ENCODE assay signal across 39 mouse cellular contexts in genomic region chr1:151232346-151232745, GRCm38 (mm10). TPM values are rescaled to one million over a fixed set of nuclear protein-coding genes. Genes with fewer than 3 reads are reported as not detected.
"Had no signal": no experiment of that assay in that cellular context is flagged by ENCODE, and none has a peak within 500 bp of the region (broad histone marks: within the 10 kb centered on the region; RNA-seq: fewer than 3 reads in every experiment).

No protein-coding gene starts in this region.

- H3K27ac ChIP-seq: limb, embryonic 10.5 days; limb, embryonic 12.5 days; limb, embryonic 13.5 days; limb, embryonic 15.5 days; liver, embryonic 12.5 days; liver, embryonic 13.5 days; liver, embryonic 14.5 days; liver, embryonic 15.5 days; lung, embryonic 15.5 days; macrophage; midbrain, embryonic 10.5 days; midbrain, embryonic 12.5 days; midbrain, embryonic 13.5 days; midbrain, embryonic 15.5 days; neural tube, embryonic 12.5 days; neural tube, embryonic 13.5 days had no signal

- H3K36me3 ChIP-seq: limb, embryonic 10.5 days; limb, embryonic 12.5 days; limb, embryonic 13.5 days; limb, embryonic 15.5 days; liver, embryonic 12.5 days; liver, embryonic 13.5 days; liver, embryonic 15.5 days; lung, embryonic 15.5 days; midbrain, embryonic 10.5 days; midbrain, embryonic 12.5 days; midbrain, embryonic 13.5 days; midbrain, embryonic 15.5 days; neural tube, embryonic 12.5 days; neural tube, embryonic 13.5 days had no signal

- H3K9me3 ChIP-seq: limb, embryonic 10.5 days; limb, embryonic 12.5 days; limb, embryonic 13.5 days; limb, embryonic 15.5 days; liver, embryonic 12.5 days; liver, embryonic 13.5 days; liver, embryonic 15.5 days; lung, embryonic 15.5 days; megakaryocyte, embryonic 14.5 days; midbrain, embryonic 10.5 days; midbrain, embryonic 12.5 days; midbrain, embryonic 13.5 days; midbrain, embryonic 15.5 days; neural tube, embryonic 12.5 days; neural tube, embryonic 13.5 days had no signal

- H3K4me1 ChIP-seq: limb, embryonic 10.5 days; liver, embryonic 12.5 days; liver, embryonic 13.5 days; liver, embryonic 15.5 days; midbrain, embryonic 15.5 days had no signal

- H3K9ac ChIP-seq: limb, embryonic 12.5 days; limb, embryonic 13.5 days; limb, embryonic 15.5 days; liver, embryonic 12.5 days; liver, embryonic 13.5 days; liver, embryonic 14.5 days; liver, embryonic 15.5 days; liver, postnatal 0 days; lung, embryonic 14.5 days; lung, embryonic 15.5 days; midbrain, embryonic 12.5 days; midbrain, embryonic 13.5 days; midbrain, embryonic 15.5 days; neural tube, embryonic 12.5 days; neural tube, embryonic 13.5 days had no signal

- H3K27me3 ChIP-seq: limb, embryonic 12.5 days; limb, embryonic 13.5 days; limb, embryonic 15.5 days; liver, embryonic 13.5 days; liver, embryonic 15.5 days; lung, embryonic 15.5 days; megakaryocyte, embryonic 14.5 days; midbrain, embryonic 12.5 days; midbrain, embryonic 13.5 days; midbrain, embryonic 15.5 days; neural tube, embryonic 12.5 days; neural tube, embryonic 13.5 days had no signal

- H3K4me2 ChIP-seq: limb, embryonic 12.5 days; limb, embryonic 13.5 days; limb, embryonic 15.5 days; liver, embryonic 11.5 days; liver, embryonic 12.5 days; liver, embryonic 13.5 days; liver, embryonic 15.5 days; lung, embryonic 14.5 days; lung, embryonic 15.5 days; midbrain, embryonic 11.5 days; midbrain, embryonic 12.5 days; midbrain, embryonic 13.5 days; midbrain, embryonic 15.5 days; neural tube, embryonic 12.5 days; neural tube, embryonic 13.5 days had no signal

- H3K4me3 ChIP-seq: limb, embryonic 10.5 days; limb, embryonic 12.5 days; limb, embryonic 13.5 days; limb, embryonic 15.5 days; liver, embryonic 12.5 days; liver, embryonic 13.5 days; liver, embryonic 15.5 days; lung, embryonic 15.5 days; megakaryocyte, embryonic 14.5 days; midbrain, embryonic 10.5 days; midbrain, embryonic 12.5 days; midbrain, embryonic 13.5 days; midbrain, embryonic 15.5 days; myocyte; neural tube, embryonic 12.5 days; neural tube, embryonic 13.5 days had no signal

- DNase-seq: left cerebral cortex, postnatal 4 days; liver; liver, embryonic 13.5 days; liver, postnatal 0 days; lung, adult 18-20 months; lung, adult 2 months; lung, embryonic 14.5 days; lung, postnatal 10 days; lung, postnatal 14 days; lung, postnatal 36 days; lung, postnatal 4 days; midbrain, embryonic 14.5 days had no signal

- ATAC-seq: liver, embryonic 12.5 days; liver, postnatal 0 days; lung, postnatal 0 days; midbrain, embryonic 13.5 days; midbrain, embryonic 15.5 days; midbrain, embryonic 16.5 days had no signal

RNA-seq across cellular contexts. Expression of gene Gm47996, which starts 22.4 kb away (rescaled TPM):
- polyA plus RNA-seq: limb, embryonic 12.5 days; limb, embryonic 13.5 days; liver, adult 2 months; lung, adult 2 months; lung, embryonic 14.5 days; lung, embryonic 15.5 days; lung, embryonic 16.5 days; lung, postnatal 0 days; macrophage; midbrain, embryonic 11.5 days; midbrain, embryonic 13.5 days; midbrain, embryonic 14.5 days; midbrain, embryonic 15.5 days; midbrain, embryonic 16.5 days; midbrain, postnatal 0 days; neural tube, embryonic 11.5 days; neural tube, embryonic 12.5 days; neural tube, embryonic 13.5 days had no signal

RNA-seq across cellular contexts. Expression of gene 3110040M04Rik, which starts 28.4 kb away (rescaled TPM):
- polyA plus RNA-seq: limb, embryonic 10.5 days; limb, embryonic 11.5 days; limb, embryonic 12.5 days; limb, embryonic 13.5 days; limb, embryonic 14.5 days; limb, embryonic 15.5 days; liver, adult 2 months; lung, adult 2 months; lung, embryonic 14.5 days; lung, embryonic 15.5 days; lung, embryonic 16.5 days; lung, postnatal 0 days; macrophage; midbrain, embryonic 10.5 days; midbrain, embryonic 12.5 days; midbrain, embryonic 13.5 days; midbrain, embryonic 14.5 days; midbrain, embryonic 15.5 days; midbrain, embryonic 16.5 days; midbrain, postnatal 0 days; neural tube, embryonic 12.5 days; neural tube, embryonic 13.5 days had no signal

RNA-seq across cellular contexts. Expression of gene Gm47995, which starts 34.1 kb away (rescaled TPM):
- polyA plus RNA-seq: limb, embryonic 10.5 days; limb, embryonic 11.5 days; limb, embryonic 12.5 days; limb, embryonic 13.5 days; liver, adult 2 months; lung, adult 2 months; lung, embryonic 14.5 days; lung, embryonic 15.5 days; lung, embryonic 16.5 days; macrophage; midbrain, embryonic 10.5 days; midbrain, embryonic 11.5 days; midbrain, embryonic 12.5 days; midbrain, embryonic 13.5 days; midbrain, embryonic 14.5 days; midbrain, embryonic 15.5 days; midbrain, embryonic 16.5 days; midbrain, postnatal 0 days; neural tube, embryonic 11.5 days; neural tube, embryonic 13.5 days had no signal

RNA-seq across cellular contexts. Expression of gene Gm8947, which starts 40.2 kb away (rescaled TPM):
- polyA plus RNA-seq: limb, embryonic 10.5 days; limb, embryonic 12.5 days; limb, embryonic 13.5 days; limb, embryonic 15.5 days; liver, adult 2 months; lung, adult 2 months; lung, embryonic 16.5 days; lung, postnatal 0 days; macrophage; midbrain, embryonic 12.5 days; midbrain, embryonic 13.5 days; midbrain, embryonic 14.5 days; midbrain, embryonic 15.5 days; midbrain, embryonic 16.5 days; midbrain, postnatal 0 days; neural tube, embryonic 13.5 days had no signal

RNA-seq across cellular contexts. Expression of gene Gm47985, which starts 50.0 kb away (rescaled TPM):
- polyA plus RNA-seq: limb, embryonic 15.5 days; liver, adult 2 months; lung, adult 2 months; lung, embryonic 14.5 days; lung, embryonic 15.5 days; macrophage; midbrain, embryonic 15.5 days; midbrain, embryonic 16.5 days; midbrain, postnatal 0 days had no signal
